Mouse (Mus musculus): ENCODE measurements at regions not wholly inside any gene's neighbourhood (a gene's known extent, or its start where the extent isn't known, plus 50 kb on each side); places are given as distances from the start of the nearest gene placed in this dataset.

DNA sequence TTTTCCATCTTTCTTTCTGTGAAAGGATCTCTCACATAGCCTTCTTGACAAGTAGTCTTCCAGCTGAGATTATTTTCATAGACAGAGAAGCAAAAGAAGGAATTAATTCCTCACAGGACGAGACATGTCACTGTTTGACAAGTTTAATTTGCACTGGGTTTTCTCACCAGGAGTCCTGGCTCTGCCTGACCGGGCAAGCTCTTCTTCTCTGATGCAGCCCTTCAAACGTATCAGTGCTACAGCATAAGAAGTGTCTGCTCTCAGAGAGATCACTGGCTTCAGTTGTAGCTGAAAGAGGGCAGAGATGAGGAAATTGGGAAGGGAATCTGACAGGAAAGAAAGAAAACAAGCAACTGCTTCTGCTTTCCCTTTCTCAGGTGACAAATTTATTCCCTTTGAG is 201.8 kb upstream of the Slc39a10 start:
- no peak for DNase-seq (ENCODE audit: low spot score in 2 of 2)

DNA sequence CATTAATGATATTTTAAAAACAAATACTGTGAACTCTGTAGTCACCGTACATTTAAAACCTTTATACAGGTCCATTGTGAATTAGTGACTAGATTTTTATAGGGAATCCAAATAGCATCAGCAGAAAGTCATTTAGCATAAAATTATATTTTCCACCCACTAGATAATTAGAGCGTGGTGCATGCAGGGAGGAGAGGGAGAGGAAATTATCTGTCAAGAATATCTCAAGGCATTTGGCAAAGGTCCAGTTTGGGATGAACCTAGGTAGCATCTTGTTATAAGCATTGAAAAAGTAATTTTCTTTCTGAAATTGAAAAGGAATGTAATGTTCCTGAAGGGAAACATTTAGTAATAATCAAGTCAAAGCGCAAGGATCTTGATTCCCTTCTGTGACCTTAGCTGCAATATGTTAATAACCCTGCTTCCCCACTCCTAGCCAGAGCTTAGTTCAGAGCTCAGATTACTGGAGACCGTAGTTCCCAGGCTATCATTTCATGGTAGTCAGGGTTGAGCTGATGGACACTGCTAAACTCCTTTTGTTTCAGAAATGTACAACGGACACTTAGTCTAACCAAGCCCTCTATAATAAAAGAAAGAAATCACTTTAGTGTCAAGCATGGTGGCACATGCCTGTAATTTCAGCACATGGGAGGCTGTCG is 200.8 kb upstream of the Slc39a10 start:
- DNase-seq (ENCODE audit: low spot score in 2 of 2), result no peak

DNA sequence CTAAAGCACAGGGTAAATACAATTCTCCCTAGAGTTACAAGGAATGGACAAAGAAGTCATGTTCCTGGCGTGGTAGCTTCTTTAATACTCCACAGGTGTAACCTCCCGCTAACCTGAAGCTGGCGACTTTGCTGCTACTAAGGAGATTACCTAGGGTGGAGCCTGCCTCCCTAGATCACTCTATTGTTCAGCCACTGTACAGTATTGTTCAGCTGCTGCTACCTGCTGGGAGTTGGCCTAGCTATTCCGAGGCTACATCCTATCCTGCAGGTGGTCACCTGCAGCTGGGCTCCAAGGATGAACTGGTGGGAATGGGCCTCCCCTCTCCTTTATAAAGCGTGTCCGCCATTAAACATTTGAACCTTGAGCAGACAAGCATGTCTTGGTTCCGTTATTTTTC is 183.8 kb upstream of the Slc39a10 start:
- DNase-seq (ENCODE audit: low spot score in 2 of 2), result no peak

DNA sequence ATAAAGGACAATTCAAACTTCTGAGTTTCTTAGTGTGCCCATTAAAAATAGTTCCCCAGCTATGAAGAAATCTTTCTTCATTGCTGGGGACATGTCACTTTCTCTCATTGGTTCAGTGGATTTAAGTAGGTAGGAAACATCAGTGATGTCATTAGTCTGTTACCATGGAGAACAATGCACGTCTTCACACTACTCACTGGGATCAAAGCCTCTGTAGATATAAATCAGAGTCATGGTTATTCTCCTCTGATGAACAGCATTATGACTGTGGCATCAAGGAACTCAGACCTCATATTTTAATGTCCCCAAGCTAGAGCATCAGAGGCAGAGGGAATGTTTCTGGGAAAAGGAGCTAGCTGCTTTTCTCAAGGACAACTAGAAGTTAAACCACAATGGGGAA is 165.5 kb upstream of the Slc39a10 start:
- DNase-seq (ENCODE audit: low spot score in 2 of 2), result no peak

DNA sequence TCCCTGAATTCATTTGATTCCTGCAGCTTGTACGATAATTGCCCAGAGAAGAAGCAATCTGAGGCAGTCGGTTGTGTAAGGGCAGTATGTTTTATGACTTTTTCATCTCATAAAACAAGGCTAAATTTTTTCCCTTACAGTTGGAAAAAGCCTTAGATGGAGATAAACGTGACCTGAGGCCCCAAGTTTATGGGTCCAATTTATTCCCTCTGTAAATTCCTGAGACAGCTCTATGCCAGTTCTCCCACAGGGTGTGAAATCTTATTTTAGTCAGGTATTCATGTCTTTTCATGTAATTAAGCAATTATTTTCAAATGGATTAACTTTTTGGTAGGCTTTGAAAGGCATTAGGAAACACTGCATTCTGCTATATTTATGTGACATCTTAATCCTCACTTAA is 164.7 kb upstream of the Slc39a10 start:
- no peak for DNase-seq (ENCODE audit: low spot score in 2 of 2)

DNA sequence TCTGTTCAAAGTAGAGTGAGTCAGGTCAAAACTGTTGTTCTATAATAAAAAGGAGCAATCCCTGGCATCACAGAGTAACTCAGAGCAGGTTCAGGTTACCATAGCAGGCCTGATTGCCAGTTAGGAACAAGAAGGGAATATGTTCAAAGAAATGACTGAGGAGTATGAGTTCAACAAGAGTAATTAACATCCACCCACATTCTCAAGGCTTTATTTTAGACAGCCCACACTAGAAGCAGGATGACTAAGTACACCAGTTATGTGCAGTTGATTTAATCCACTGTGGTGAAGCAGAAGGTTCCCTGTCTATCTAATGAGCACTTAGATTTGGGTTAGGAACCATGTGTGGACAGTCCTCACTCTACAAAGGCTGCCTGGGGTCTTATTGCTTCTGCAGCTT is 158.5 kb upstream of the Slc39a10 start:
- DNase-seq (ENCODE audit: low spot score in 2 of 2), result peak; percentile 9 to 20

DNA sequence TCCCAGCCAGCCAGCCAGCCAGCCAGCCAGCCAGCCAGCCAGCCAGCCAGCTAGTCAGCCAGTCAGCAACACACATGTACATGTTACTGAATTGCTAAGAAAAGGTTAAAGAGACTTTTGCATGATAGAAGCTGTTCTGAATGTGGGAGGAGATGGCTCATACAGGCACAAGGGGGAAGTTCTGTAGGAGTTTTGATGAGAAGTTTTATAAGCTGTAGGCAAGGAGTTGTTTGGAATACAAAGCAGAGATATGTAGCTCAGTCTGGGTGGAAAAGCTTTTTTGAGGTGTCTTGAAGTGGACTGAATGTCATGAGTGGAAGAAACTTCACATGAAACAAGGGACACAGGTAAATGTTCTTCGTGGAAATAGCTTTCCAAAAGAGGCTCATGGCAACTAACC is 157.8 kb upstream of the Slc39a10 start:
- DNase-seq (ENCODE audit: low spot score in 2 of 2), result peak in 1 of 2 experiments; percentile 6

DNA sequence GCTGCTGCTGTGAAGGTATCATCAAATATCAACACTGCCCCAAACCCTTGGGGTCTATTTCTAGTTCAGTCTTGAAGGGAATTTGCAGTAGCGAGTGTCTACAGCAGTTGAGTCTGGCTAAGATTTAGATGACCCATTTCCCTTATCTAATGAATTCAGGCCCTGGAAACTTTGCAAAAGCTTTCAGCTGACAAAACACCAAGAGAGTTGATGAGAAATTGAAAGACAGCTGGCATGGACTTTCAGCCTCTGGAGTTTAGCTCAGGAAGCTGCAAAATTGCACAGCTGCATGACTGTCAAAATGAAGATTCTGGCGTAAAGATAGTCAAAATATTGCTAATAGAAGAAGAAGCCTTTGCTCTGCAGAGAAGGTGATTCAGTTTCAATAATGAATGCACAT is 144.9 kb upstream of the Slc39a10 start:
- no peak for DNase-seq (ENCODE audit: low spot score in 2 of 2)

DNA sequence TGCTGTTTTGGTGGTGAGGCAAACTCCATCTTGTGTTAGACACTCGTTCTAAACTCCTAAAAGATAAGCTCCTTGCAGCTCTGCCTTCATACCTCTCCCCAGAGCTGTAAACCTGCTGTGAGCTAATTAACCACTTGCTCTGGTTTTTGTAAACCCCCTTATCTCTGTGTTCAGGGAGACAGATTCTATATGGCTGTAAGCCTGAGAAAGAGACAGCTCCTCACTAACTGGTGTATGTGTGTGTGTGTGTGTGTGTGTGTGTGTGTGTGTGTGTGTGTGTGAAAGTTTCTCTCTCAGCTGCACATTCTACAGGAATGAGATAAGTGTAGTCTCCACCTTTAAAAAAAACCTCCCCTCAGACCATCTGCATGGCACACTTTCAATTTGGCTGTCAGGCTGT is 126.7 kb upstream of the Slc39a10 start:
- DNase-seq (ENCODE audit: low spot score in 2 of 2), result no peak

DNA sequence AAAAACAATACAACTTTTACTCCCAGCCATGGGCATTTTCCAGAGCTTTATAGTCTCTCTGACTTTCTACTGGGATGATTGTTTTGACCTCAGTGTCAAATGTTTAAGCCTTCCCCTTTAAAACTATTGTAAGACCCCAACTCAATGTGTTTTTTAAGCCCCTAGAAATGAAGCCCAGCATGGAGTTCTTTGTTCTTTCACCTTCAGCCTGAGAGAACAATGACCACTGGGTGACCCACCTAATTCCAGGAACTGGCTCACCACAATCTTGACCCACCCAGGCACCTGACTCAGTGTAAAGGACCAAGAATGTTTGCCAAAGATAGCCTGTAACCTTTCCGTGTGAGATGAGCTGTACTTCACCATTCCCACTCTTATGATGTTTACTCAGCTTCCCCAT is 121.9 kb upstream of the Slc39a10 start:
- DNase-seq (ENCODE audit: low spot score in 2 of 2), result no peak

DNA sequence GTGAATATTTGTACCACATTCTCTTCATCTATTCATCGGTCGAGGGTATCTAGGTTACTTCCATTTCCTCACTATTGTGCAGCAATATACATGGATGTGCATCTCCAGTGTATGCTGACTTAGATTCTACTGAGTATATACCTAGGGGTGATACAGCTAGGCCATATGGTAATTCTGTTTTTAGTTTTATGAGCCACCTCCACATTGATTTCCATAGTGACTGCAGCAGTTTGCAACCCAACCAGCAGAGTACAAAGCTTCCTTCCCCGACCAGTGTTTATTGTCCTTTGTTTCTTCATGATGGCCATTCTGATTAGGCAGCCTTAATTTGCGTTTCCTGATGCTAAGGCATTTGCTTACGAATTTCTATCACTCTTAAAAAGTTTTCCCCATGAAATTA is 111.1 kb upstream of the Slc39a10 start:
- DNase-seq (ENCODE audit: low spot score in 2 of 2), result peak in 1 of 2 experiments; percentile 40

DNA sequence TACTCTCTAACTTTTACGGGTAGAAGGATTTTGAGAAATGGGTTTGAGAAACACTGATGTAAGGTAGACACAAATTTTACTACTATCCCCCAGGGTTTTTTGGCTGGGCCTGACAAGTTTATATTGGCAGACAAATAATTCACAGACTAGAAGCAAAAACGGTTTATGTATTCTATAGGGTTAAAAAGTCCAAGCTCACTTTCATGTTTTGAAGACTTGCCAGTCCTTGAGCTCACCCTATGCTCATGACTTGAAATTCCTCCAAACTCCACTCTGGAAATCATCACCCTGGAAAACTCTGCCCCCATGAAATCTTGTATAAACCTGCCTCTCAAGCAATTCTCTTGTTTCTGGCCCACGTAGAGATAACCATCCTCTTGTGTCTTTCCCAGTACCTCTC is 106.7 kb upstream of the Slc39a10 start:
- no peak for DNase-seq (ENCODE audit: low spot score in 2 of 2)

DNA sequence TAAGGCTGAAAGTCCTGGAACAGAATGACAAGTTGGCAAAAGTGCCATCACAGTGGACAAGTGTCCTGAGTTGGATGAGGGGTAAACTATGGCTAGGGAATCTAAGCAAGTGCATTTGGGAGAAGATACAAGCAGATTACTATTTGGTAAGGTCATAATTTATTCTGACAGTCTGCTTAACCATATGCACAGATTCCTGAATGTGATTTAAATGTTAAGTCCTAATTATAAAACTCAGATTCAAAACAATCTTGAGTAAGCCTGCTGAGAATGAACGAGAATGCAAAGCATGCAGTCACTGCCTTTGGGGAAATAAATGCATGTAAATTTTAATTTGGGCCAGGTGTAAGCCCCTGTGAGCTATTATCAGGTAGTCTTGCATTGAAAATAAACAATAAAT is 93.3 kb upstream of the Slc39a10 start:
- DNase-seq (ENCODE audit: low spot score in 2 of 2), result no peak

DNA sequence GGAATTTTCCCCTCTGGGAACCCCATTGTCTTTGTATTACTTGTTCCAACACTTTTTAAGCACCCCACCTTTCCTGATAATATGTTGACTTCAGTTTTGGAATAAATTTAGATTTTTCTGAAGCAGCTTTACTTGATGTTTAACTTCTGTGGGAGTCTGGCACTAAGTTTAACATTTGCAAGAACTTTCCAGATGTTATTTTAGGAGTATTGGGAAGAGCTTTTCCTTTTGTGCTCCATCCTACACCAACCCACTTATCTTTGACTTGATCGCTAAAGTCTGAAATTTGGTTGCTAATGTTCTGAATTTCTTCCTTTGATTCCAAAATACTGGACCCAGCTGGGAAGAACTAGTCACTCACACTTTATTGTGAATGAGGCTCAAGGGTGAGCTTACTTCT is 90.4 kb upstream of the Slc39a10 start:
- no peak for DNase-seq (ENCODE audit: low spot score in 2 of 2)

DNA sequence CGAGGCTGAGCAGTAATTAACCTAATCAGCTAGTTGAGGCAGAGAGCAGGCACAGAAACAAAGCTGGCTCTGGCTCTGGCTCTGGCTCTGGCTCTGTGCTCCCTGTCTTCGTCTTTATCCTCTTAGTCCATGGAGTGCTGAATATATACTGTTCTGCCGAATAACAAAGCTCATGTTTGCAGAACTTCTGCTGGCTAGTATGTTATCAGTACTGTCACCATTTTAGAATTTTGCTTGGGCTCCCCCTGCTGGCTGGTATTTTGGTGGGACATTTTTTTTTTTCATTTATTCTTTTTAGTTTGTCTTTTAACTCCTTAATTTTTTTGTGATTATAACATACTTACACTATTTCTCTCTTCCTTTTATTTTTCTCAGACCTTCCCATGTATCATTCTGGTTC is 77.8 kb upstream of the Slc39a10 start:
- peak in 1 of 2 experiments; percentile 49 for DNase-seq (ENCODE audit: low spot score in 2 of 2)

DNA sequence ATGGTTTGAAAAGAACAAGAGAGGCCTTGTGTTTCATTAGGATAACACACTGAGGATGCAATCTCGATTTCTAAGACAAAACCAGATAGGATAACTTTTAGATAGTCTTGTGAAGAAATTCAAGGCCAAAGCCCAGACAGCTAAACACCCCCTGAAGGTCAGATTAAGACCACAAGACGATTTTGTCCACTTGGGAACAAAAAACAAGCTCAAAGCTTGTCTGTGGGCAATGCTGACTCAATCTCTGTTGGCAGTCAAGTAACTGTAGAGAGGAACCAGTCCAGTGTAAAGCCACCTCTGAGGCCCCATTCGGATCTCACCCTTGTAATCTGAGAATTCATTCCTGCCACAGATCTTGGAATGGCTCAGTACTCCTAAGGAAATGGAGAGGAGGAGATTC is 75.7 kb upstream of the Slc39a10 start:
- no peak for DNase-seq (ENCODE audit: low spot score in 2 of 2)

DNA sequence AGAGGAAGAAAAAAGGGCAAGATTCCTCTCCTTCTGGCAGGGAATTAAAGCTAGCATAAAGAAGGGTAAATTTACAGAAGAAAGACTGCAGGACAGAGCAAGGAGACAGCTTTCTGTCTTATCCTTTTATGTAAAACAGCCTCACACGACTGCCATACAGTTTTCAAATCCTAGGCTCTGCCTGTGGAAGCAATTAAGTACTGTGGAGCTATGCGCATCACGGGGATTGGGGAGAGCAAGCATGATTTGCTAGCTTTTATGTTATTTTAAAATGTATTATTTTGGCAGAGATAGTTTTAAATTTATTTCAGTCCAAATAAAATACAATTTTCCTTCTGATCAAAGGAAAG is 74.2 kb upstream of the Slc39a10 start:
- DNase-seq (ENCODE audit: low spot score in 2 of 2), result no peak

DNA sequence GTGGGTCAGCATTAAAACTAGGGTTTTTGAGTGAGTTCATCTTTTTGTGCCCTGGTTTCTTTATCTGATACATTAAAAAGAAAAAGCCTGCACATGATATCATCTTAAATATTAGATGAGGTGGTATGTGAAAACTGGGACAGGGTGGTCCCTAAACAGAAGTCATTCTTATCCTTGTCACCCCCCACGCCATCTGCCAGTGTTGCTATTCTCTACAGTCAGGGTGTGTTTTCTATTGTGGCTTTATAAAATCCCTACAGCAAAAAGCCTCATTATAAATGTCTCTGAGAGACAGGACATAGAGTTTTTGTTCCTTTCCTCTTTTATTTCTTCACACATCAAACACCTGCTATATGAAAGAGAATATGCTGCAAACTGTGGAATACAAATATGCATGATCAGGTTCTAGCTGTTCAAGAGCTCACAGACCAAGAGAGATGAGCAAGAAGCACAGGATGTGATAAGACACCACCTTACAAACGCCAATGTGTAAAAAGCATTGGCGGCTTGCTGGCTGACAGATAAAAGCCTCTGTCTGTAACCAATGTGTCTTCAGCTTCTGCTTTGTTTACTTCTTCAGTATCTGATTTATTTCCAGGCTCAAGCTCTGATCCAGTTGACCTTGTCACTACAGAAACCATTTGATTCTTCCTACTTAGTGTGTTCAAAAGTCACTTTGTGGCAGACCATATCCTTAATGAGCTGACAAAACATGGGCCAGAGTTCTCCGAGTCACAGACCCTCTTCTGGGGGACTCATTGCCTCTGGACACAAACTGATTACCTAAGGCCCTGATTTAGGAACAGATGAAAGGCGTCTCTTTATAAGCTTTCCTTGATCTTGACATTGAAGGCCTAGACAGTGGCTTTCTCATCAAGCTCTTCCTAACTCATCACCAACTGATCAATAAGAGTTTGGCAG is 73.6 kb upstream of the Slc39a10 start:
- DNase-seq (ENCODE audit: low spot score in 2 of 2), result peak in 1 of 2 experiments; percentile 74

DNA sequence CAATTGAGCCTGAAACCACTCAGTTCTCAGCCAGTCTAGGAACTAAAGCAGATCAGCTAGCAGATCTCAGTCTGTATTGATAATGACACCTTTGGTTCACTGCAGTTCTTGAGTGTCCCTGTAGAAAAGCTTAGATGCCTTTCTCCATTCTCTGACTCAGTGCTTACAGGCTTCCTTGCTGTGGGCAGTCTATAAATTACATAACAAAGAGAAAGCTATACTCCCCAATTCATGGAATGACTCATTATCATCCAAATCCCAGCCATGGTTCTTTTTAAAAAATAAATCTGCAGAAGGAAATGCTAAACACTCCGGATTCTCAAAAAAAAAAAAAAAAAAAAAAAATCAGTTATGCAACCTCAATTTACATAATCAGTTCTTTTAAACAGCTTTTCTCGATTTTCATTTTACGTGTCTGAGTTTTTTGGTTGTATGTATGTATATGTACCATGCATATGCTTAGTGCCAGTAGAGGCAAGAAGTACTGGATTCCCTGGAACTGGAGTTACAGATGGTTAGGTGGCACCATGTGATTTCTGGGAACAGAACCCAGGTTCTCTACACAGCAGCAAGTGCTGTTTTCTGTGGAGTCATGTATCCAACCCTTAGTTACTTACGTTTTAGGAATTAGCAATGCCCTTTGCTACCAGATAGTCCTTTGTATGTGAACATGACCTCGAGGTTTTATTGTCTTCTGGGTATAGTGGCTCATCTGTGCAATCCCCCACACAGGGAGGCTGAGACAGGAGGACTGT is 71.5 kb upstream of the Slc39a10 start:
- DNase-seq (ENCODE audit: low spot score in 2 of 2), result peak in 1 of 2 experiments; percentile 58

Data from frontal cortex, postnatal 36 days (tissue).